Mouse (Mus musculus): Measurements from ENCODE around the gene Acacb.
A peak's percentile ranks its signal among the peaks of the same experiment; 100 is the strongest.

The Acacb gene

GRCm38 (mm10) chr5:114146028-114146888 lies at the start of gene Acacb:
Acacb (plus strand) TSS chr5:114146535.
- DNase-seq = no peak

GRCm38 (mm10) chr5:114099709-114100389 lies 46.5 kb upstream of the Acacb start:
- peak; percentile 96 to 98 for DNase-seq

- DNase-seq = no peak
Measured at GRCm38 (mm10) chr5:114100390-114101099, 45.8 kb upstream of the Acacb start.

GRCm38 (mm10) chr5:114101873-114102272 lies 44.5 kb upstream of the Acacb start:
- no peak for DNase-seq

GRCm38 (mm10) chr5:114102807-114103206 lies 43.5 kb upstream of the Acacb start:
- no peak for DNase-seq

GRCm38 (mm10) chr5:114106391-114106935 lies 39.9 kb upstream of the Acacb start:
- DNase-seq = no peak

GRCm38 (mm10) chr5:114113334-114113733 lies 33.0 kb upstream of the Acacb start:
- DNase-seq = no peak

GRCm38 (mm10) chr5:114115030-114115429 lies 31.3 kb upstream of the Acacb start:
- no peak for DNase-seq

- no peak for DNase-seq
Measured at GRCm38 (mm10) chr5:114116586-114116985, 29.7 kb upstream of the Acacb start.

GRCm38 (mm10) chr5:114119806-114120205 lies 26.5 kb upstream of the Acacb start:
- no peak for DNase-seq

GRCm38 (mm10) chr5:114126008-114126407 lies 20.3 kb upstream of the Acacb start:
- no peak for DNase-seq

GRCm38 (mm10) chr5:114126499-114127244 lies 19.7 kb upstream of the Acacb start:
- no peak for DNase-seq

GRCm38 (mm10) chr5:114127374-114128349 lies 18.7 kb upstream of the Acacb start, which contains the start of gene Alkbh2:
Alkbh2 (minus strand) TSS chr5:114128218.
- peak; percentile 91 to 93 for DNase-seq

GRCm38 (mm10) chr5:114129550-114130210 lies 16.7 kb upstream of the Acacb start:
- no peak for DNase-seq

GRCm38 (mm10) chr5:114130211-114130605 lies 16.1 kb upstream of the Acacb start, which contains the start of gene Ung:
Ung (plus strand) TSS chr5:114130386.
- peak; percentile 76 to 83 for DNase-seq

GRCm38 (mm10) chr5:114130698-114131520 lies 15.4 kb upstream of the Acacb start:
- peak; percentile 97 for DNase-seq

GRCm38 (mm10) chr5:114131521-114131840 lies 14.9 kb upstream of the Acacb start:
- DNase-seq = peak; percentile 73 to 81

GRCm38 (mm10) chr5:114132841-114133240 lies 13.5 kb upstream of the Acacb start:
- no peak for DNase-seq

- DNase-seq = peak; percentile 58 to 82
Measured at GRCm38 (mm10) chr5:114134091-114134534, 12.2 kb upstream of the Acacb start.
